Mouse (Mus musculus) embryo, embryonic 9.5 days (tissue): Measurements from ENCODE around the gene Anks4b.
A peak's percentile ranks its signal among the peaks of the same experiment; 100 is the strongest.

Source experiments
- DNase-seq: peaks from one replicate; pipeline ENCODE4 v3.0.0-alpha.2; 2017; ENCODE audit errors: extremely low spot score

The Anks4b gene

GRCm38 (mm10) chr7:120188946-120189345, 15.3 kb downstream of the Anks4b start:
- no peak for DNase-seq

GRCm38 (mm10) chr7:120189369-120190149, 15.9 kb downstream of the Anks4b start:
- DNase-seq, result no peak

DNA sequence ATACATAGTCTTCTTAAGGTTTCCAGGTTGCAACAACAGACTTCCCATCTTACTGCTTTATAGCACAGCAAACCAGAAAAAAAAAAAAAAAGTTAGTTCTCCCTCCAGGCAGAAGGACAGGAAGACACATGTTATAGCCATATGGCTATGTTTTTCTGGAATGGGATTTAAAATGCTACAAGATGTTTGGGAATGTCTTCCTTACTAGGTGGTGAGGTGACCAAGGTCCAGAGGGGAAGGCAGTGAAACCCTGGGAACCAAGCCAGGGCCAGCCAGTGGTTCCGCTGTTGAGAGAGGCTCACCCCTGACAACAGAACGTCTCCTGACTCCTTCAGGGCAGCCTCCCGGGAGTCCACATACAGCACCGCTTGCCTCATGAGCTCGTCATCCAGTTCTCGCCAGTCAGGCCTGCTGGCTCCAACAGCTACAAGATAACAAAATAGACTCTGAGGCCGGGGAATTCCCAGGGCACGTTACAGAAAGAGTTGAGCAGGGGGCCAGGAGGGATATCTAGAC, 16.6 kb downstream of the Anks4b start:
- DNase-seq, result no peak

DNA sequence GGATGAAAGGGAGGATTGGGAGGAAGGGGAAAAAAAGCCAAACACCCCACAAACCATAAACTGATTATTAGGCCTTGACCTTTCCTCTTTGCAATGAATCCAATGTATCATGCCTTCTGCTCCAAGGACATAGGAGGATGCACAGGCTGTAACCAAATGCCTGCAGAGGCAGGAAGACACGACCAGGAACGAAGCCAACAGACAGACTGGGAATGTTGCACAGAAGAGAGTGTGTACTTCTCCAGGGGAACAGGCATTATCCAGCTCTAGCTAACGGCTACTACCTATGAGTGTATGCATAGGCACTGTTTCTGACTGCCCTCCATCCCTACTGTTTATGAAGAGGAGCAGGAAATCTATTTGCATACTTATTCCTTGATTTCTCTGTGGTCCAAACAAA, 18.5 kb downstream of the Anks4b start:
- no peak for DNase-seq

DNA sequence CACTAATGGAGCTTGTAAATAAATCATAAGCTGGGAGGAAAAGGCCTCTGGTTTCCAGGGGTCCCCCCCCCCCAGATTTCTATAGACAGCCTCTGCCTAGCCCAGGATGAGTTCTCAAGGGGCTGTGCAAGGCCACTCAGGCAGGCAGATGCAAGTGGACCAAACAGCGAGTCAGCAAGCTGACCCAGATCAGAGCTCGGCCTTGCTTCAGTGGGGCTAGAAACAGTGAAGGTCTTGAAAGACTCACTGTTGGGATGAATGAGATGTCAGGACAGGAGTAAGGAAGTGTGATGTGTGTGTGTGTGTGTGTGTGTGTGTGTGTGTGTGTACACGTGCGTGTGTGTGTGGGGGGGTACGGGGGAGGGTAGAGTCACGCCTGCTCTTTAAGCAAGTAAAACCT, 19.2 kb downstream of the Anks4b start:
- DNase-seq, result no peak

GRCm38 (mm10) chr7:120195207-120195606, 21.5 kb downstream of the Anks4b start:
- no peak for DNase-seq

- DNase-seq, result no peak
Measured at GRCm38 (mm10) chr7:120201231-120201744, 27.6 kb downstream of the Anks4b start.

DNA sequence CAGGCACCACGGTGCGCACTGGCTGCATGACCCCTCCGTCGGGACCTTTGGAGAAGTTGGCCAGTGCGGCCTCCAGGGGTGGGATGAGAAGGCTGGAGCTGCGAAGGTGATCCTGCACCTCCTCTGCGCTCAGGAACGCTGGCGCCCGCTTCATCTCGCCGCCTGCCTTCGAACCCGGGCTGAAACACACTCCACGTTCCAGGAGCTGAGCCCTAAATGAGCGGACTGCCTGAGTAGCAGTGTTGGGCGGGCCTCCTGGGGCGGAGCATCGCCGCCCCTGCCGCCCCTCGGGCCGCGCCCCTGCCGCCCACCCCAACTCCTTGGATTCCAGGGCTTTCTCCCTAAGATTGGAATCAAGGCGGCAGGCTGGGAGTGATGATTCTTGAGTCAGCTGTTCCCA, 28.1 kb downstream of the Anks4b start, which contains the start of gene Crym:
TSS of gene Crym (minus strand) at position 341 of the 400 bp plus-strand sequence.
- no peak for DNase-seq

DNA sequence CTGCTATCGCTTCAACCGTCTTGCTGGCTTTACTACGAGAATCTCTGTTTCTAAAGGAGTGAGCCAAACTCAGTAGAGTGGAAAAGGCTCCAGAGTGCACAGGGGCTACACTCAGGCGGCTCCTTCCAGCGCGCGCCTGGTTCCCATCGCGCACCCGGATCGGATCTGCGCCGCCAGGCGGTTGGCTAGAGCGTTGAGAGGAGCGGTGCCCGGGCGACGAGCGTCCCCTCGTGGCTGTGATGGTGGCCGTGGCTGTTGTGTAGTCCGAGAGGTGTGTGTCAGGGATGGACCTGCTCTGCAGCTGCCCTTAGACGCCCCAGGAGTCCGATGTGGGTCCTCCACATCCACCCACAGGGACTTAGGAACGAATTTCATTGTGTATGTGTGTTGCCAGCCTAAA, 30.1 kb downstream of the Anks4b start, which contains the start of gene Abca14:
TSS of gene Abca14 (plus strand) at position 173 of the 400 bp plus-strand sequence.
- DNase-seq, result peak; percentile 80

GRCm38 (mm10) chr7:120205989-120206388, 32.3 kb downstream of the Anks4b start:
- no peak for DNase-seq

DNA sequence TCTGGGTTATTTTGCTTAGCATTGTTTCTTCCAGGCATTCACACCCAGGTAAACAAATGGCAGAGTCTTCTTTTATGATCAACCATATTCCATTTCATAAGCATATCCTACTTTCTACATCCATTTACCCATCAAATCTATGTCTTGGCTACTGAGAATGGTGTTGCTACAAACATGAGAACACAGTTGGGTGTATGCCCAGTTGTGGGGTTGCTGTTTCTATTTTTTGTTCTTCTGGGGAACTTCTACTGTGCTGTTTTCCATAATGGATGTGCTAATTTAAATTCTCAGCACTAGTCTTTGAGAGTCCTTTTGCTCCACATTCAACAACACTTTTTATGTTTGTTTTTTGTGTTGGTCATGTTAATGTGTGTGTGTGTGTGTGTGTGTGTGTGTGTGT, 54.9 kb downstream of the Anks4b start:
- DNase-seq, result no peak
